Mouse (Mus musculus) macrophage (primary cell): ENCODE measurements around the gene Slc26a5. TPM values are rescaled to one million over a fixed set of nuclear protein-coding genes. Genes with fewer than 3 reads are reported as not detected.

Source experiments
- H3K27ac ChIP-seq: fragments of 350-480 bp; formaldehyde crosslinking; 2 replicates; pipeline ENCODE4 v1.9.0; 2021
- H3K36me3 ChIP-seq: fragments of 350-480 bp; formaldehyde crosslinking; 2 replicates; pipeline ENCODE4 v1.9.0; 2021; ENCODE audit errors: inconsistent target
- H3K4me3 ChIP-seq: fragments of 350-480 bp; formaldehyde crosslinking; 2 replicates; pipeline ENCODE4 v1.9.0; 2021; ENCODE audit errors: inconsistent target
- H3K79me2 ChIP-seq: fragments of 350-480 bp; formaldehyde crosslinking; 2 replicates; pipeline ENCODE4 v1.9.0; 2021; ENCODE audit errors: inconsistent target
- WGBS: methylation state at CpG from one replicate; pipeline ENCODE4 v1.1.7; 2026; ENCODE audit warnings: inconsistent platforms; ENCODE audit not compliant: missing documents; 5-methylcytosine and 5-hydroxymethylcytosine counted together
- polyA plus RNA-seq: library from polyadenylated mRNA; stranded (reverse); fragments of 250-400 nt; gene quantifications from 3 replicates; pipeline ENCODE4 v1.2.4, GENCODE M21; 2018; ENCODE audit warnings: inconsistent platforms
- total RNA-seq, 78 experiments: library from RNA; depleted of rRNA; stranded (reverse); fragments of 250-400 nt; gene quantifications; 1 replicate in 9 of 78; 2 replicates in 24 of 78; 3 replicates in 43 of 78; 4 replicates in 2 of 78; pipeline ENCODE4 v1.2.4; 2018; ENCODE audit warnings: inconsistent platforms in 56 of 78

Gene Slc26a5
- total RNA-seq (2018; cell fraction: chromatin; rRNA removed) = not detected
- total RNA-seq (2018; cell fraction: cytosol; rRNA removed) = not detected
- total RNA-seq (2018; cell fraction: nucleus; rRNA removed) = not detected
- polyA plus RNA-seq = not detected in 3 replicates

DNA sequence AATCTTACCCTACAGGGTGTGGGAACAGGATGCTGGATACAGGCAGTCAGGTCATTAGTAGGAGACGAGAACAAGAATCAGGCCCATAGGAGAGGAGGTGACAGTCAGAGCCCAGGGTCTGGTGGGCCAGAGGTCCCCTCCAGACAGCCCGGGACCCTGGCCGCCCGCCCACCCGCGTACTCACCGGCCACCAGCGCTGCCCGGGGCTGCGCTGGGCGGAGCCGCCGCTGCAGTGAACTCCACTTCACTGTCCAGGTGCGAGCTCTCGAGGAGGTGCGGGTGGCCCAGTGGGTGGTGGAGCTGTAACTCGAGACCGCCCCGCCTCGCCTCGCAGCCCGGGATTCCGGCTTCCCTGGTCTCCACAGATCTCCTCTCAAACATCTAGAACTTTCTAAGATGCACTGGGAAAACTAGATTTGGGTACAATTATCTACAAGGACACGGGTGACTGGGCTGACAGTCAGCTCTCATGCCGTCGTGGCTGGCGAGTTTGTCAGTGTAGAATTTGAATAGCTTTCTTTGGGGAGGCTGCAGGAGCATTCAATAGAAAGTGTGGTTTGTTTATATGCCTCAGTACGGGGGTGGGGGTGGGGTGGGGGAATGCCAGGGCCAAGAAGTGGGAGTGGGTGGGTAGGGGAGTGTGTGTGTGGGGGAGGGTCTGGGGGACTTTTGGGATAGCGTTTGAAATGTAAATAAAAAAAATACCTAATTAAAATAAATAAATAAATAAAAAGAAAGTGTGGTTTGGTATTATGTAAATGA is at the start of gene Slc26a5:
Gene Slc26a5, minus strand, starts transcription at position 259 of the 762 bp plus-strand sequence.
- 4% methylated on average over 27 of the region's 29 CpGs for WGBS
- Histone ChIP-seq H3K79me2 (no peaks in the 10 kb centered on the region), H3K36me3 (no peaks in the 10 kb centered on the region), H3K4me3 (no peak within 1 kb of the TSS), H3K27ac (no peak within 1 kb of the TSS)

GRCm38 (mm10) chr5:21914776-21915175 is 49.4 kb upstream of the Slc26a5 start:
- no peak overlapping the region for H3K27ac ChIP-seq
- 81% methylated on average over 3 of the region's 3 CpGs for WGBS

DNA sequence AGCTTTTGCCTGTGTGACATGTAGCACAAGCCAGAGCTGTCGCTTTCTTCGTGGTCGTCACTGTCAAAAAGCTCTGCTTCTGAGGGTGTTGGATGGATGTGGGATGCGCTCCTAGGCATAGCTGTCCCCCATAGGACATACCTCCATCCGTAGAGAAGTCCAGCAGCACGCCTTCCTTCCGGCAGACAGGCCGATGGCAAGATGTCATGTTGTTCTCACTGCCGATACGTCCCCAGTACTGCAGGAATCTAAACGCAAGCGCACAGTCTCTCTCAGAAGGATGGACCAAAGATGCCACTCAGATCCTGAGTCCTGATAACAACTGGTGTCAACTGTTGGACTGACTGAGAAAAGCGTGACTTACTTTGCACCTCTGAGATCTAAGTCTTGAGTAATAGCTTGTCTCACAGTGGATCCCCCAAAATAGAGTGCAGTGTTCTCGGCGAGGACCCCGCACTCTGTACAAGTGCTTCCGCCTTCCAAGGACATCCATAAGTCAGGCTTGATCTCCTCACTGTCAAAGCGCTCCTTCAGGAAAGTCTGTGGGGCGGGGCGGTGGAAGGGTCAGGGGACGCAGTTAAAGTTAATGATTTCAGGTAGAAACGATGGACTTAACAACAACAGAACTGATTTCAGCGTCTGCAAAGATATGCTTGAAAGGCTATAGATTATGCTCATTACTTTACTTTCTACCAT is 47.6 kb upstream of the Slc26a5 start:
- Histone ChIP-seq H3K4me3 (no peak overlapping the region), H3K79me2 (no peaks in the 10 kb centered on the region), H3K36me3 (no peaks in the 10 kb centered on the region), H3K27ac (no peak overlapping the region)
- 96% methylated on average over 22 of the region's 23 CpGs for WGBS

More at GRCm38 (mm10) chr5:21914776-21915175, 49.4 kb upstream of the Slc26a5 start:
- no peaks in the 10 kb centered on the region for H3K79me2 ChIP-seq
- no peaks in the 10 kb centered on the region for H3K36me3 ChIP-seq
- no peak overlapping the region for H3K4me3 ChIP-seq

GRCm38 (mm10) chr5:21910726-21911125 is 45.3 kb upstream of the Slc26a5 start:
- H3K36me3 ChIP-seq = no peaks in the 10 kb centered on the region
- 93% methylated on average over 12 of the region's 12 CpGs for WGBS
- no peak overlapping the region for H3K27ac ChIP-seq
- H3K79me2 ChIP-seq = no peaks in the 10 kb centered on the region
- no peak overlapping the region for H3K4me3 ChIP-seq

GRCm38 (mm10) chr5:21909713-21910112 is 44.3 kb upstream of the Slc26a5 start:
- Histone ChIP-seq H3K79me2 (no peaks in the 10 kb centered on the region), H3K4me3 (no peak overlapping the region), H3K36me3 (no peaks in the 10 kb centered on the region), H3K27ac (no peak overlapping the region)
- WGBS = 92% methylated on average over 3 of the region's 3 CpGs

DNA sequence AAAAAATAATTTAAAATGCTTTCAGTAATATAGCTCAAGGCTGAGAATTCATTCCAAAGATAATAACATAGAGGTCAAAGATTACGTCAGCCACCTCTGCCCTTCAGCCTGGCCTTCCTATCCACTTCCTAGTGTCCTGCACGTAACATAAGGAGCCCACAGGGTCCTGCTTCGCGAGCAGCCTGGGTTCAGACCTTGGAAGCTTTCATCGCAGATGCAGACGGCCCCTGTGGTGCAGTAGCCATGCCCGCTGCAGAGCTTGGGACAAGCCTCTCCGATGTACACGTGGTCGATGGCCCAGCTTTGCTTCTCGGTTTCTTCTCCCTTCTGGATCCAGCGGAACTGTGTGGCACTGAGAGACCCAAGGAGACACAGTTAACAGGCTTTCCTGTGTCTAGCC is 36.0 kb upstream of the Slc26a5 start:
- Histone ChIP-seq H3K36me3 (no peaks in the 10 kb centered on the region), H3K79me2 (no peaks in the 10 kb centered on the region), H3K27ac (no peak overlapping the region), H3K4me3 (no peak overlapping the region)
- 87% methylated on average over 12 of the region's 12 CpGs for WGBS

DNA sequence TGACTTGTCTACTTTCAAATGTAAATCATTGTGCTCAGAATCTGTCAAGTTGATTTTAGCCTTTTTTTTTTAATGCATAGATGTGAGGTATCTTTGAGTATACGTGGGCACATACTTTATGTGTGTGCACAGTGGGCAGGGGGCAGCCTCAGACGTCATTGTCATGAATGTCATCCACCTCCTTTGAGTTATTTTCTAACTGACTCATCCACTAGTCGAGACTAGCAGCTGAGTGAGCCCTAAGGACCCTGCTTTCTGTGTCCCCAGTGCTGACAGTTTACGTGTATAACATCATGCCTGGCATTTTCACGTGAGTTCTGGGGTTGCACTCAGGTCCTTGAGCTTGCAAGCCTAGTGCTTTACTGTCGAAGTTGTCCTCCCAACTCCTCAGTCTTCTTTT is 35.5 kb upstream of the Slc26a5 start:
- Histone ChIP-seq H3K36me3 (no peaks in the 10 kb centered on the region), H3K4me3 (no peak overlapping the region), H3K27ac (no peak overlapping the region), H3K79me2 (no peaks in the 10 kb centered on the region)
- 64% methylated on average over 6 of the region's 6 CpGs for WGBS

DNA sequence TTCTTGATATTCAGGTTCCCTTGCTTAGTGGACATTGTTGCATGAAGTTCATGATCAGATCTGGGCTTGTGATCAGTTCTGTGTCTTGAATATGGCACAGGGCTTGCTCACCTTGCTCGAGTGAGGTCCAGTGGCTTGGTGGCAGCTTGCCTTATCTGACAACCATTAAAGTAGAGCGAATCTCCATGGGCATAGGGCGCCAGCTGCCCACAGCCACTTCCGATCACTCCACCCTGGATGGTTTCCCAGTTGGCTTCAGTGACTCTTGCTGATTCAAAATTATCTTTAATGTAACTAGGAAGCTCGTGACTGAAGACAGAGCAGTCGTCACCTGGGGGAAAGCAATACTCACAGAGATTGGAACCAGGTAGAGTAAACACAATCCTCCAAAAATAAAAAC is 33.5 kb upstream of the Slc26a5 start:
- Histone ChIP-seq H3K79me2 (no peaks in the 10 kb centered on the region), H3K4me3 (no peak overlapping the region), H3K36me3 (no peaks in the 10 kb centered on the region), H3K27ac (no peak overlapping the region)
- WGBS = 92% methylated on average over 6 of the region's 6 CpGs

DNA sequence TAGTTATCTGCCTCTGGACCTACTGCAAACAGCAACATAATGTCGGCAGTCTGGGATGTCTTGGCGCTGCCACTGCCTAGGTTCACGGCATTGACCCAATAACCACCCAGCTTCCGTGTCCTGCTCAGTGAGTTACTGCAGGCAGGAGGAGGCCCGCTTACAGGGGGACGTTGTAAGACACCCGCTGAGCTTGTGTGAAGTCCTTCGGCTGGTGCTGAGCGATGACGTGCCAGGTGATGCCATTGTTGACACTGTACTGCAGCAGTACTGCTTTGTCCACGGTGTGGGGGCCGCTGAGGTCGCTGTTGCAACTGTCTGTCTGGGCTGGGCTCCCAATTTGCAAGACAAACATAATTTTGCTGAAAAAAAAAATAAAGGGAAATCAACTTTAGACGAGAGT is 31.2 kb upstream of the Slc26a5 start:
- Histone ChIP-seq H3K36me3 (no peaks in the 10 kb centered on the region), H3K79me2 (no peaks in the 10 kb centered on the region), H3K27ac (no peak overlapping the region), H3K4me3 (no peak overlapping the region)
- WGBS = 88% methylated on average over 14 of the region's 14 CpGs

DNA sequence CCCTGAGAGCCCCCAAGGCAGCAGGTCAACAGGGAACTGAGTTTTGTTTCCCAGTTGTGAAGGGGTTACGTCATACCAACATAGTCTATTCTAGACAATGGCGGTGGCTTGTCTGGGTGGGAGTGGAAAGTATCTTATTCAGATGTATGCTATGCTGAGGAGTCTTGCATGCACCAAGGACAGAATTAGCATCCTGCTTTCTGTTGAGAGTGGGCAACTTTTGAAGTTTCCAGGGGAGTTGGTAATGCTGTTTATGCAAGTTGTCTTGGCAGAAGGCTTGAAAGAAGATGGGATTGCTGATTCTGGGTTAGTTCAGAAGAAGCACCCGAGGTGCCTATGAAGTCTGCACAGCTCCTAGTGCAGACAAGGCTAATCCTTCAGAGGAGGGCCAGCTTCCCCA is 28.8 kb upstream of the Slc26a5 start:
- no peak overlapping the region for H3K4me3 ChIP-seq
- no peaks in the 10 kb centered on the region for H3K36me3 ChIP-seq
- H3K27ac ChIP-seq = no peak overlapping the region
- no peaks in the 10 kb centered on the region for H3K79me2 ChIP-seq
- 86% methylated on average over 3 of the region's 3 CpGs for WGBS

DNA sequence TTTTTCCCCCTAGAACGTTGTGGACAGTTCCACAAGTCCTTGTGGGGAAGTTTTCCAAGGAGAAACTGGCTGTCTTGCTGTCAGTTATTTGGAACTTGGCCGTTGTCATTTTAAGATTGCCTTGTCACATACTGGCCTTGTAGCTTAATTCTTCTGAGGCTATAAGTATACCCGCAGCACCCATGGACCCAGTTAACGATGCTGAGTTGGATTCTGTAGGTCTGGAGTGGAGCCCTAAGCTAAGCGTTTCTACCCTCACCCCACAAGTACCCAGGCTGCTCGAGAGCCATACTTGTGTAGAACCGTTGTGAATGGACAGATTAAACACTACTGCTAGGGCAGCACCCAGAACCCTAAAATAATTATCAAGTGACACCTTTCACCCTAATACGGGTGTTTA is 1.3 kb upstream of the Slc26a5 start:
- H3K4me3 ChIP-seq = no peak overlapping the region
- WGBS = 70% methylated on average over 8 of the region's 8 CpGs
- H3K79me2 ChIP-seq = no peaks in the 10 kb centered on the region
- H3K36me3 ChIP-seq = no peaks in the 10 kb centered on the region
- no peak overlapping the region for H3K27ac ChIP-seq

DNA sequence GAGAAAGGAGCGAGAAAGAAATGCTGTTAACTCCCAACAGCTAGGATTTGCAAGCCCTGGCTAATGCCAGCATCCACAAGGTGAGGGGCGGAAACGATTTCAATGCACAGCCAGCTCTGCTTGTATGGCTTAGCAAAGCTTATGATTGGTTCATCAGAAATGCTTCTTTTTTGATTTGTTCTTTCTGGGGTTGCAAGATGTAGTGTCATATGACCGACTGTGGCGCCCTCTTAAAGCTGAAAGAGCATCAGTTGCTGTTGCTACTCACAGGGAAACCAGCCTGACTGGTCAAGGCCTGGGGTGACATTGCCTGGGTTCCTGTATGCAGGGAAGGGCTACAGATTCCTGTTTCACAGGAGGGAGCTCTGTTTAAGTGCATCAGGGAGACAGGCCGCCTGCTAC is 908 bp upstream of the Slc26a5 start:
- H3K27ac ChIP-seq = no peak overlapping the region
- no peaks in the 10 kb centered on the region for H3K36me3 ChIP-seq
- 24% methylated on average over 6 of the region's 6 CpGs for WGBS
- H3K4me3 ChIP-seq = no peak overlapping the region
- H3K79me2 ChIP-seq = no peaks in the 10 kb centered on the region

DNA sequence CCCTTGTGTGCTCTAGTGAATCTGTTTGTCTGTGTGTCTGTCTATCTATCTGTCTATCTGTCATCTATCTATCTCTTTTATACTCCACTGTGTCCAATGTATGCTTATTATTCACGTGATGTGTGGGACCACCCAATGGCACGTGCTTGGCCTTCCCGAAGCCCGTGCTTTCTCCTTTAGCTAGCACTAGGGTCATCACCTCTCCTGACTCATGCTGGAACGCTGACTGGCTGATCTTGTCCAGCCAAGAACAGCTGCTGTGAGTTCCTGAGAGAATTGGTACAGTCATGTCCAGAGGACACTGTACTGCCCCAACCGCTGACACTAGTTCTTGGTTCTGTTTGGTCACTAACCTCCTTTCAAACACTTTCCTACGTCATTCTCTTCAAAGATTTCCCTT is 6.8 kb downstream of the Slc26a5 start:
- no peak overlapping the region for H3K27ac ChIP-seq
- H3K79me2 ChIP-seq = no peaks in the 10 kb centered on the region
- 92% methylated on average over 7 of the region's 7 CpGs for WGBS
- no peak overlapping the region for H3K4me3 ChIP-seq
- no peaks in the 10 kb centered on the region for H3K36me3 ChIP-seq

- Histone ChIP-seq H3K4me3 (no peak overlapping the region), H3K27ac (no peak overlapping the region), H3K79me2 (no peaks in the 10 kb centered on the region), H3K36me3 (no peaks in the 10 kb centered on the region)
- 77% methylated on average over 10 of the region's 10 CpGs for WGBS
Observed at GRCm38 (mm10) chr5:21851679-21852340, 13.6 kb downstream of the Slc26a5 start.

DNA sequence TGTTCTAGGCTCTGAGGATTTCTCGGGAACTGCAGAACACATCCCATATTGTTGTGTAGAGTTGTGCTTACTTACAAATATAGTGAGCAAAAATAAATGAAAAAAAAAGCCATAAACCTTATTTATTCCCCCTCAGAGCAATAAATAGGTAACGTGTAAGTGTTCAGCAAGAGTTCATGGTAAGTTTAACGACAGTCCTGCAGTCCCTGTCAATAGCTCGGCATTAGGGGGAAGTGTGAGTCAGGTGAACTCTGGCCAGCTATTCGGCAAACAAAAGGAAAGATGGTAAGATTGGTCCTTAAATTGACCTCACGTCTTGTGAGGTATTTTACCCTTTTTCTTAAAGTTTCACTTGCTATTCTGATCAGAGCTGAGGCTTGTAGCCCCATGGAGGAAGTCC is 18.0 kb downstream of the Slc26a5 start:
- no peak overlapping the region for H3K4me3 ChIP-seq
- no peak overlapping the region for H3K27ac ChIP-seq
- WGBS = 71% methylated on average over 6 of the region's 6 CpGs
- H3K36me3 ChIP-seq = no peaks in the 10 kb centered on the region
- no peaks in the 10 kb centered on the region for H3K79me2 ChIP-seq
